Mouse (Mus musculus) spleen, embryonic (tissue): ENCODE measurements around the gene Slc45a2.

Experiments
- CTCF ChIA-PET: fragments of 350-600 bp; sonication (Branson Sonifier 250); formaldehyde crosslinking; loops from one replicate; lab custom pipeline; 2022; lab: Charles Lee

Slc45a2 gene

DNA sequence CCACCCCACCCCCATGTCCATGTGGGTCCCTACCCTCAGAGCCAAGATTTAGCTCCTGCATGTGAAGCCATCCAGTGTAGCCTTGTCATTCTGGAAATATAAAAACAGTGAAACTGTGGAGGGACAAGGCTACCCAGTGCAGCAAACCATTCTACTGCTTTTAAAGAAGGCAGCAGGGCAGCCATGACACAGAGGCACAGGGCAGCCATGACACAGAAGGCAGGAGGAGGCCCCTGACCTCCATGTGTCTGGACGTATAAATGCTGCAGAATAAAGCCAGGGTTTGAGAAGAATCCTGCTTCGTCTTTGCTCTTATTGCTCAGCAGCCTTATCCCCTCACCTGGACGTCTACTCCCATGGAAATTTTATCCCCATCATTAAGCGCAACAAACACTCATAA lies 3.3 kb downstream of the Slc45a2 start:
- CTCF ChIA-PET, result no interaction called here

DNA sequence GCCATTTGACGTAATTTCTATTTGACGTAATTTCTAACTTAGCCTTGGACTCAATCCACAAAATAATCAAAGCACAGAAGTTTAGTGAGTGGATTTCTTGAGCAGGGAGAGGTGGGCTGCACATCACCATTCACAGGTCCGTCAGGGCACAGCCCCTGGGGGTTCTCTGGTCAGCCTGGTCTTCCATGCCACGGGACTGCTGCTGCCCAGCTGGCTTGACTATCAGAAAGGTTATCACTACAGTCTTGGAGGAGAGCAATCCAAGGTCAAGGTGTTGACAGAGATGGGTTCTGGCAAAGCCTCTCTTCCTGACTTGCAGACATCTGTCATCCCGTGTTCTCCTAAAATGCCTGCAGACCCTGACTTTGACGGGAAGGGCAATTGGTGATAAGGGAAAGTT lies 4.1 kb downstream of the Slc45a2 start:
- CTCF ChIA-PET, result no interaction called here

DNA sequence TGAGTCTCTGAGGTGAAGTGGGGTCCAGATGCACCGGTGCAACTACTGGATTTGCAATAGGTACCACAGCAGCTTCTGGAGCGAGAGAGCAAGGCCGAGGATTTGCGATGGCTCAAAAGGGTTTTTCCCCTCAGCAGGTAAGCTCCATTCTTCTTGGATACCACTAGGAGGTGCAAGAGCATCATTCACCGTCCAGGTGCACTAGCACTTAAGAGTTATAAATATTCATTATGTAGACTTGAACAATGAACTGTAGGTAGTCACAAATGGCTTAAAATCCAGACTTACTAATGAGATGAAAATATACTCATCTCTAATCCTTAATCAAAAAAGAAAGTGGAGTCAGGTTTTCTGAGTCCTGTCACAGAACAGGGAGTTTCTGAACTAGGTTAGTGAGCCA lies 8.2 kb downstream of the Slc45a2 start:
- CTCF ChIA-PET, result no interaction called here

DNA sequence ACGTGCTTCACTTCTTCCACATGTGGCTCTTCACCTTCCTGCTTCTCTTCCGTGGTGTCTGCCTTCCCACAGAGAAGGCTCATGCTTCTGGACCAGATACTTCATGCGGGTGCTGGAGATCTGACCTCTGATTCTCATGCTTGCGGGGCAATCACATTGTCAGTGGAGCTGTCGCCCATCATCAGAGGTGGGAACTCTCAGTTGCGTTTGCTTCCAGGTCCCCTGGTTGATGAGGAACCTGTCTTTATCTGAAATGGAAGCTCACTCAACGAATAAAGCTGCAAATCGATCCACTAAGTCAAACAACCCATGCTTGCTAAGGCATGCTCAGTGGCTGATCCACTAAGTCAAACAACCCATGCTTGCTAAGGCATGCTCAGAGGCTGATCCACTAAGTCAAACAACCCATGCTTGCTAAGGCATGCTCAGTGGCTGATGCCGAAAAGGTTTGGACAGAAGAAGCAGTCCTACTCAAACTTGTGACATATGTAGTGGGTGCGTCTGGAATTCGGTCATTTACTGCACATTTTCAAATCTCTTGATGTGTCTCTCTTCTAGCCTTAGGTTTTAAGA lies 10.5 kb downstream of the Slc45a2 start:
- CTCF ChIA-PET, result no interaction called here

GRCm38 (mm10) chr15:11014931-11015330 lies 14.4 kb downstream of the Slc45a2 start:
- CTCF ChIA-PET, result no interaction called here

DNA sequence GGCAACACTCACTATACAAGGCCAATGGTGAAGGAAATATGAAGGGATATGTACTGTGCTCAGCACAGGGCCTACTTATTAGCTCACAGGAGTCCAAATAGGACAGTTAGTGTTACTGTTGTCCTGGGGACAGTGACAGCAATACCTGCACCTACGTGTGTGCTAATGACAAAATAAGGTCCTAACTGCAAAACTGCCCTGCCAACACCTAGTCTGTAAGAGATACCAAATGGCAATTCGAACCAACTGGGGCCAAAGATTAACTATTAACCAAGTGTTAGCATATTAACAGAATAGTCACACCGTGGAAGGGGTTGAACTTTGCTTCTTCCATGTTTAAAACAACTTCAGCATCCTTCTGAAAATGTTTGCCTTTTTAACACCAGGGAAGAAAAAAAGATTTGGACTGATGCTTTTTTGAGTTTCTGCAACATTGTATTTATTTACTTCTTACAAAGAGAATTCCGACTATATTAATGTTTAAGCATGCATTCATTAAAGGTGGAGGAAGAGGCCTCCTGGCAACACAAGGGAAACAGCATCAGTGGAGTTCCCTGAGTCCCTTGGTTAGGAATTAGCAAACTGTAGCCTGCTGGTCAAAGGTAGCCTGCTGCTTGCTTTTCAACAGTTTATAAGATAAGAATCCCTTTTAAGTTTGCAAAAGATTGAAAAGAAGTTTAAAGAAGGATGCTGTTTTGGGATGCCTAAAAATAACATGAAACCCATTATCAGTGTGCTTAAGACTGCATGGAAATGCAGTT lies 26.5 kb downstream of the Slc45a2 start:
- CTCF ChIA-PET, result no interaction called here

- CTCF ChIA-PET, result no interaction called here
These were observed 29.7 kb downstream of the Slc45a2 start for GRCm38 (mm10) chr15:11030188-11030587.

- CTCF ChIA-PET, result no interaction called here
These were observed 35.5 kb downstream of the Slc45a2 start for GRCm38 (mm10) chr15:11035947-11036474.

GRCm38 (mm10) chr15:11036535-11037375 lies 36.2 kb downstream of the Slc45a2 start:
- CTCF ChIA-PET, result no interaction called here

- CTCF ChIA-PET, result no interaction called here
These were observed 36.8 kb downstream of the Slc45a2 start for GRCm38 (mm10) chr15:11037376-11037695.

DNA sequence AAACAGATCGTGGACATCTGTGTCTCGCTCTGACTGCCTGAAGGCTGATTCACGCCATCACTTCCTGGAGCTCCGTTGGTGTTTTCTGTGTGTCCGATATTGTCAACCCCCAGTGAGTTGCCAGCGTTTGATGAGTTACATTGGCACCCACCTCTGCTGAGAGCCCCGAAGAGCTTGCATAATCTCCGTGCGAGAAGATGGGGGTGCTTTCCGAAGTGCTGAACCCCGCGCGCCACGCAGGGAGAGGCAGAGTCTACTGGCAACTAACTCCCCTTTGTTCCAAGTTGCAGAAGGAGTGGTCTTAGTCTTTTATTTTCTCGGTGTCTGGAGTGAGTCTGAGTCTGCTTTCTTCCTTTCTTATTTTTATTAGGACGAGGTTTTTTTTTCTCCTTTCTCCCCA lies 37.2 kb downstream of the Slc45a2 start, which contains the start of gene Rxfp3:
Gene Rxfp3, minus strand, starts transcription at position 281 of the 400 bp plus-strand sequence.
- CTCF ChIA-PET, result no interaction called here

DNA sequence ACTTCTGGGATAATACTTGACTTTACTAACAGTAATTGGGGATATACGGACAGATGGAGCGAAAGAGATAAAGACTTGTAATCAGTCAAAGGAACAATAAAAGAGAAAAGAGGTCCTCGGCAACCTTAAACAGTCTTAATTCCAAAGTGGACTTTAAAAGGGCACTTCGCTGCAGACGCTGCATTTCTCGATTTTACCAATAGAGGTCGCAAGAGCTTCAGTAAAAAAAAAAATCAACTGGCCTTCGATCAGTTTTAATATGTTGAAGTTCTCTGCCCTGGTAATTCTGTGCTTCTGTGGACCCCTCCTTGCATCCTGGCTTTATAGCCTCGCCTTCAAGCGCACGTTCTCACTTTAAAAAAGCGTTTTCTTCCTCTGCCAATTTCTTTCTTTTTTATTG lies 38.0 kb downstream of the Slc45a2 start:
- CTCF ChIA-PET, result no interaction called here

GRCm38 (mm10) chr15:11040067-11040466 lies 39.5 kb downstream of the Slc45a2 start:
- CTCF ChIA-PET, result no interaction called here

- CTCF ChIA-PET, result no interaction called here
These were observed 40.7 kb downstream of the Slc45a2 start for GRCm38 (mm10) chr15:11041229-11041628.

DNA sequence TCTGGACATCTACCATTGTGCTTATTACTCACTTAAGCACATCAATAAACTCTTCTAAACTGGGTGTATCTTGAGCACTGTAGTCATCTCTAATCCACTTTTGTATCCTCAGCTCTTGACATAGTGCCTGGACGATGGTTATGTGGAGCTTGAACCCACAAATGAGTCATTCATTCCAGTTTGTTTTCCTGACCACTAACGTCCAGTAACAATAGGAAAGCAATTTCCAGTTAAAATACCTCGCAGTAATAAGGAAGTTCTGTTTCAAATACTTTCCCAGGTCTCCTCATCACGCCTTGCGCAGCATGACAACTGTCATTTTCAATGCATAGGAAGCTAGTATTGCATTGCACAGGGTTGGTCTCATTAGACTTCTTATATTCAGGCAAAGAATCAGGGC lies 42.3 kb downstream of the Slc45a2 start:
- CTCF ChIA-PET, result no interaction called here

DNA sequence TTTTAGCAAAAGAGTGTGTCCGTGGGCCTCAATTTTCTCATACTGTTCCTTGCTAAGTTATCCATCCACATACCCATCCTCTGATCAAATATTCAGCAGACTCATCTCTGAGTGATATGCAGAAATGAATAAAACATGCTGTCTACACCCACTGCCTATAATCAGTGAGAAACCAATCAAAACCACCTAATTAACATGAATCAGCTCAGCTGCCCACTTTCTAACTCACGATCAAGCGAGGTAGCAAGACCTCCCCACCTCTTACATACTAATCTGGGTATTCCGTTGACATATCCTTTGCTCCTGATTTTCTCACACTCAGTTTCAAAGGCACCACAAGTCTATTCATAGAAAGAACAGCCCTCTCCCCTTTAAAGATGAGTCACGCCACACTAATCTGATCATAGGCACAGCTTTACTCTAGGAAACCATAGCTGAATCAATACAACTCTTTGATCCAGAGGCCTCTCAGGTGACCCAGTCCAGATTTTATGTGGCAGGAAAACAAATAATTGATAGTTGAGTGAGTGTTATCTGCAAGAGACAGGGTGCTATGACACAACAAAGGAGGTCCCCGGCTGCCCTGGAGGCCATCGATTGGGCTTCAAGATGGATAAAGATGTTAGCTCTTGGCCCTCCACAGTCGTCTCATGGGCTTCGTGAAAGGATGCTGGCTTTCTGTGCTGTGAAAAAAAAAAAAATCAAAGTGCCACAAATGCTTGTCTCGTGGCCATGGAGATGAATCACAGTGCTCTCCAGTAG lies 53.3 kb downstream of the Slc45a2 start:
- CTCF ChIA-PET, result no interaction called here

DNA sequence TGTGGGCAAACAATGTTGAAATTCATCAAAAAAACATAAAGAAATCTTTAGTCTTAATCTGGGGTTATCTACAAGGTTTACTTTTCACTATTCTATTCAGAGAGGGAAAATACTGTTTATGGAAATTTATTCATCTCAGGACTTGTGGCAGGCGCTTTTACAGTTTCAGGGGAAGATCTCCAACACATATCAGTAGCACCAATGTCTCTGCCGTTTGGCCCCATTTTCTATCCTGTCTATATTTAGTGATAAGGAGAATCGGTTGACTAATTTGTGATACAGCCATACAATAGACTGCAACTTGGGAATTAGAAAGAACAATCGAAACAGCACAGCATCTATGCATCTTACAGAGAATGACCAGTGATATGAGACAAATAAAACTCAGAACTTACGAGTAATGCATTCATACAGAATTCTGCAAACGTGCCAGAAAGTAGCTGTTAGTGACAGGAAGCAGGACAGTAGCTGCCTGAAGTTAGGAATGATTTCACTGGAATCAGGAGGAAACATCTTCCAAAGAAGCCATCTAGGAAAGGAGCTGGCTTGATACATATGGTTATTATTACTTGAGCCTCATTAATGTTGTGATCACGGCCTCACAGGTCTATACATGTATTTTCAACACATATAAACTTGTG lies 54.0 kb downstream of the Slc45a2 start:
- CTCF ChIA-PET, result no interaction called here

DNA sequence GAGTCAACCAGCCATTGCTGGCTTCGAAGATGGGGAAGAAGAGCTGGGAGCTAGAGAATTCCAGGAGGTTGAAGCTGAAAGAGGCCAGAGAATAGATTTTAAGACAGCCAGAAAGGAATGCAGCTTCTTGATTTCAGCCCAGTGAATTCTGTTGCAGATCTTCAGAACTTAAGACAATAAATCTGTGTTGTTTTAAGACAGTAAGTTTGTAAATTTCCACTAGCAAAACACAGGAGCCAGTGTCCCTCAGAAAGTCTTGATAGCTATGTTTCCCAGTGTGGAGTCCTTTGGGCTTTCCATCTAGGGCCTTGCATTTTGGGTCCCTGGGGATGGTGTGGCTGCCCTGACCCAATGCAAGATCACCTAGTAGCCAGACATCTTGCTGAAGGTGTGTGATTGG lies 62.4 kb downstream of the Slc45a2 start:
- CTCF ChIA-PET, result no interaction called here

- CTCF ChIA-PET, result interaction anchor here (0.6 to 0.7 kb wide), 2 partner anchors 818 to 1212 kb away, joined by 4 to 7 read pairs; no protein-coding TSS in a partner anchor
These were observed 63.6 kb downstream of the Slc45a2 start for GRCm38 (mm10) chr15:11064160-11064557.

GRCm38 (mm10) chr15:11064558-11065411 lies 64.3 kb downstream of the Slc45a2 start, which contains the start of gene Adamts12:
Gene Adamts12, plus strand, starts transcription at chr15:11064790.
- CTCF ChIA-PET, result interaction anchor here (0.7 kb wide), 1 partner anchor 818 kb away, joined by 4 read pairs; no protein-coding TSS in a partner anchor
